Mouse (Mus musculus): ENCODE measurements around the gene Gramd1b.

- TF ChIP-seq CTCF (IDR thresholded peaks at IDR 0.05), result no peak
- TF ChIP-seq EP300 (IDR thresholded peaks at IDR 0.05), result no peak
Observed at GRCm38 (mm10) chr9:40272822-40273221, 258.4 kb downstream of the Gramd1b start.
